In genomic region chr3:90505216-90505615, GRCm38 (mm10) we compare ENCODE assay signal across 31 mouse cellular contexts. TPM values are rescaled to one million over a fixed set of nuclear protein-coding genes. Genes with fewer than 3 reads are reported as not detected.
"Had no signal": no experiment of that assay in that cellular context is flagged by ENCODE, and none has a peak within 500 bp of the region (broad histone marks: within the 10 kb centered on the region; RNA-seq: fewer than 3 reads in every experiment).

No protein-coding gene starts in this region.

- H3K4me2 ChIP-seq: heart, embryonic 11.5 days; heart, embryonic 13.5 days; heart, embryonic 15.5 days; hindbrain, embryonic 13.5 days; hindbrain, embryonic 15.5 days; kidney, embryonic 15.5 days; limb, embryonic 13.5 days; limb, embryonic 15.5 days had no signal

- H3K9me3 ChIP-seq: heart, embryonic 13.5 days; heart, embryonic 15.5 days; hindbrain, embryonic 13.5 days; hindbrain, embryonic 15.5 days; kidney, embryonic 15.5 days; limb, embryonic 13.5 days; limb, embryonic 15.5 days had no signal

- H3K4me3 ChIP-seq: heart, adult 2 months; heart, embryonic 13.5 days; heart, embryonic 15.5 days; hindbrain, embryonic 13.5 days; hindbrain, embryonic 15.5 days; kidney, embryonic 15.5 days; limb, embryonic 13.5 days; limb, embryonic 15.5 days had no signal

- H3K27ac ChIP-seq: heart, adult 2 months; heart, embryonic 13.5 days; heart, embryonic 15.5 days; hindbrain, embryonic 13.5 days; hindbrain, embryonic 15.5 days; hindbrain, postnatal 0 days; kidney, embryonic 15.5 days; kidney, postnatal 0 days; limb, embryonic 13.5 days; limb, embryonic 15.5 days had no signal

- H3K9ac ChIP-seq: forebrain, postnatal 0 days; heart, embryonic 13.5 days; heart, embryonic 15.5 days; hindbrain, embryonic 13.5 days; hindbrain, embryonic 15.5 days; kidney, embryonic 15.5 days; limb, embryonic 13.5 days; limb, embryonic 15.5 days had no signal

- DNase-seq: forebrain, postnatal 0 days; gastrocnemius, postnatal 10 days; gastrocnemius, postnatal 25 days; heart, adult 11 months; heart, adult 2 months; heart, postnatal 14 days; heart, postnatal 36 days; kidney, adult 11 months; kidney, adult 2 months; kidney, adult 9 months; kidney, postnatal 14 days; kidney, postnatal 36 days; layer of hippocampus, adult 9-11 months; layer of hippocampus, postnatal 36 days; left cerebral cortex, postnatal 4 days had no signal

- H3K27me3 ChIP-seq: heart, embryonic 13.5 days; heart, embryonic 15.5 days; hindbrain, embryonic 13.5 days; hindbrain, embryonic 15.5 days; kidney, embryonic 15.5 days; limb, embryonic 13.5 days; limb, embryonic 15.5 days had no signal

- ATAC-seq: forebrain, postnatal 0 days; hindbrain, postnatal 0 days; intestine, embryonic 16.5 days had no signal

RNA-seq across cellular contexts. Expression of gene S100a14, which starts 21.4 kb away (rescaled TPM):
- total RNA-seq: forebrain, postnatal 0 days; hematopoietic stem cell, adult 5-6 weeks; hindbrain, postnatal 0 days; left cerebral cortex, postnatal 10 days; left cerebral cortex, postnatal 4 days had no signal
- polyA plus RNA-seq: forebrain, postnatal 0 days; heart, embryonic 11.5 days; heart, postnatal 0 days; hindbrain, embryonic 11.5 days; hindbrain, embryonic 13.5 days; hindbrain, postnatal 0 days; limb, embryonic 11.5 days had no signal
